Mouse (Mus musculus) splenic B cell, adult 2 months (primary cell): ENCODE data around the gene Otulin.

Source experiments
- DNase-seq: peaks from one replicate; pipeline ENCODE4 v3.0.0-alpha.2; 2011; ENCODE audit warnings: low read depth, low spot score
- H3K27me3 ChIP-seq: 2 replicates; pipeline ENCODE4 v1.6.1; 2012; ENCODE audit warnings: mild to moderate bottlenecking, low read length, moderate library complexity, mixed read lengths; ENCODE audit not compliant: control insufficient read depth, poor library complexity, insufficient read depth, severe bottlenecking
- H3K36me3 ChIP-seq: 2 replicates; pipeline ENCODE4 v1.6.1; 2012; ENCODE audit warnings: mild to moderate bottlenecking, low read length, moderate library complexity, mixed read lengths; ENCODE audit not compliant: control insufficient read depth, poor library complexity, insufficient read depth, severe bottlenecking

The Otulin gene

DNA sequence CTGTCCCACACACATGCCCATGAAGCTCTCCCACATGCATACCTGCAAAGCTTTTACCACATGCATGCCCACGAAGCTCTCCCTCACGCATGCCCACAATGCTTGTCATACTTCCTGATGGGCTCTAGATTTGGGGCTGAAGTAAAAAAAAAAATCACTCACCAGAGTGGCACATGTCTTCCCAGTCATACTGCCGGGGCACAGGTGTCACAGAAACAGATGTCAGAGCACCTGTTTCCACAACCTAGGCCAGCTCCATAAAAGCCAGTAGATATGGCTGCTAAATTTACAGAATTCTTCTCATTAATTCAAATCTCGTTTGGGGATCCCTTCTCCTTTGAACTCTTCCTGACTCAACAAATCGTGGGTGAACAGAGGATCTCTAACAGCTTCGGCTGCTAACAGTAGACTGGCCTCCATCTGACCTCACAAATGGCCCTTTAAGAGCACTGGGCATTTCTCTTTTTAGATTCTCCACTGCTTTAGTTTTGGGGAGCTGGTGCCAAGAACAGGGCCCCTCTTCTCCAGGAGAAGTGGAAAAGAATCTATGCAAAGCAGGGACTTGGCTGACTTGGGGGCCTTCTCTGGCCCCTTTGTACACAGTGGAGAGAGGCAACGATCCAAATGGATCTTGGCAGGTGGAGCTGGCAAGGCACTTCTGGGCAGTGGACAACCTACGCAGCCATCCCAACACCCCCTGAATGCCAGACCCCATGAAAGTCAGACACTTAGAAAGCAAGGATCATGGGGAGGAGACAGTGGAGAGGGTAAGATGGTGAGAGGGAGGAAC is 55.3 kb downstream of the Otulin start:
- Histone ChIP-seq H3K36me3 (no peaks in the 10 kb centered on the region), H3K27me3 (no peaks in the 10 kb centered on the region)
- no peak for DNase-seq

DNA sequence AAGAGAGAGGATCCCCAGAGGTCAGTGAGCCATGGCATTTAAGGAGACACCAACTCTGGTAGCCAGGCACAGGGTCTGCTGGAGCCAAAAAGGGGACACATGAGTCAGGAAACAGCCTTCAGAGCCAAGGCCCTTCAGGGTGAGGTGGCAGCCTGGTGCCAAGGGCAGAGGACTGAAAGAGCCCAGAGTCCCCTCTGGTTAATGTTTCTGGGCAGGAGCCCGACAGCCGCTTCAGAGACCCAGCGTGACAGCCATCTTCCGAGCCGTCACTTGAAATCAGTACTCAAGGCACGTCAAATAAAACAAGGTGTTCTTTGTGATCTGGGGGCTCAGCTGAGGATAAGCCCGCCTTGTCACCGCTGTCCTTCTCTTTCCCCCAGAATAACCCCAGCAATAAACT is 59.3 kb downstream of the Otulin start:
- Histone ChIP-seq H3K36me3 (no peaks in the 10 kb centered on the region), H3K27me3 (no peaks in the 10 kb centered on the region)
- no peak for DNase-seq

- DNase-seq = no peak
- H3K36me3 ChIP-seq = no peaks in the 10 kb centered on the region
- H3K27me3 ChIP-seq = no peaks in the 10 kb centered on the region
Observed at GRCm38 (mm10) chr15:27570385-27570784, 60.1 kb downstream of the Otulin start.

DNA sequence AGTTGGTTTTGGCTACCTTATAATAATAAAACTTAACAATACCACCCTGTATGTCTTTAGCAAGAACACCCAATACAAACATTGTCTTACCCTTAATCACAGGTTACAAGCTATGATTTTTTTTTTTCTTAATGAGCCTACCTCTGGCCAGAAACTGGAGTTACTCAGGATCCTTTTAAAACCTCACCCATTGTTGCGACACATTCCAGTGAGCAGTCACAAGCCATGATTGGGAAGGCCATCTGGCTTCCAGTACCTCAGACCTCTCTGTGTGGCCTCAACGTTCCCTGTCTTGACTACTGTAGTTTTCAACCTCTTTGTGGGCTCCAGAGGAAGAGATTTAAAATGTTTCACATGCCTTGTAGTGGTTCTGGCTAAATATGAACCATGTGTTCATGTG is 60.6 kb downstream of the Otulin start:
- H3K27me3 ChIP-seq = no peaks in the 10 kb centered on the region
- H3K36me3 ChIP-seq = no peaks in the 10 kb centered on the region
- no peak for DNase-seq

DNA sequence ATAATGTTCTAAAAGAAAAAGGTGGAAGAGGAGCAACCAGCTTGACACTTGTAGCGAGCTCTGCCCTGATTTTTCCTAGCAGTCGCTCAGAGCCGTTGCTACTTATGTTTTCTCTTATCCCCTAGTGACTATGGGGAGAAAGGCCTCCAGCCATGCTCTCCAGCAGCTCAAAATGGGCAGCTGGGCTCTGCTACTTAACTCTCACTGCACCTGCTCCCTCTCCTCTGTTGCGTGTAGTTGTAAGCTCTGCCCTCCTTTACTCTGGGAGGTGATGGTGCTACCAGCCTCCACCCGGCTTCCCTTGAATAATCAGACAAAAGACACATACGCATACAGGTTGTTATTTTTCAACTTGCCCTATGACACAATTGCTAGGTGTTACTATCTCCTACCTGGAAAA is 62.1 kb downstream of the Otulin start:
- no peaks in the 10 kb centered on the region for H3K27me3 ChIP-seq
- no peak for DNase-seq
- no peaks in the 10 kb centered on the region for H3K36me3 ChIP-seq

DNA sequence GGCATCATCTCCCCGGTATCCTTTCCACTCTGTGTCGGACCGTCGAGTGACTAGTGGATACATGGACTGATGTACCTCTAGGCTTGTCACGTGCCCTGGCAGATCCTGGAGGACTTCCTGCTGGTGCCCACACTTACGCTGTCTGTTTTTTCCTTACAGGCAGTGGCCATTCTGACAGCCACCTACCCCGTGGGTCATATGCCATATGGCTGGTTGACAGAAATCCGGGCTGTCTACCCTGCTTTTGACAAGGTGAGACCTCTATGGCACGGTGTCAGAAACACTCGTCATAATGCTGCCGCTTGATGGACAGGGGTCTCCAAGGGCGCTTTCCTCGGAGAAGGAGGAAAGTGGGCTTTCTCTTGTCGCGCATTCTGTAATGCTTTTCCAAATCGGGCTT is 63.1 kb downstream of the Otulin start:
- no peaks in the 10 kb centered on the region for H3K27me3 ChIP-seq
- H3K36me3 ChIP-seq = no peaks in the 10 kb centered on the region
- DNase-seq = no peak

- DNase-seq = no peak
- H3K36me3 ChIP-seq = no peaks in the 10 kb centered on the region
- no peaks in the 10 kb centered on the region for H3K27me3 ChIP-seq
Observed at GRCm38 (mm10) chr15:27565626-27566185, 64.8 kb downstream of the Otulin start.

GRCm38 (mm10) chr15:27564106-27565100 is 66.1 kb downstream of the Otulin start:
- no peaks in the 10 kb centered on the region for H3K27me3 ChIP-seq
- DNase-seq = no peak
- H3K36me3 ChIP-seq = no peaks in the 10 kb centered on the region

DNA sequence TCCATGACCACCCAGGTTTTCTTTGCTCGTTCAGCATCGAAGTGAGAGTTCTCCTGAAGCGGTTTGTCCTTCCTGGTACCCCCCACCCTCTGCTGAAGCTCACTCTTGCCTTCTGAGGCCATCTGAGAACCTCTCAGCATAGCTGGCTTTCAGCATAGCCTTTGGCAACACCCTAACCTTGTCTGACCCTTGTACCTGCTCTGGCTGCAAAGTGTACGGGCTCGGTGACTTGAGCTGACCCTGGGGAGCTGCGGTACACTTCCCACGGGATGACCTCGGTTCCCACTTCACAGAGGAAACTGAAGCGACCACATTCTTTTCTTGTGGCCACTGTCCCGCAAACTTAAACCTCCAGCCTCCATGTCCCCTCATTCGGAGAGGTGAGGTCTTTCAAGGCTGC is 70.2 kb downstream of the Otulin start:
- no peaks in the 10 kb centered on the region for H3K36me3 ChIP-seq
- DNase-seq = no peak
- H3K27me3 ChIP-seq = no peaks in the 10 kb centered on the region

GRCm38 (mm10) chr15:27558456-27559147 is 71.9 kb downstream of the Otulin start:
- DNase-seq = no peak
- no peaks in the 10 kb centered on the region for H3K36me3 ChIP-seq
- H3K27me3 ChIP-seq = no peaks in the 10 kb centered on the region

DNA sequence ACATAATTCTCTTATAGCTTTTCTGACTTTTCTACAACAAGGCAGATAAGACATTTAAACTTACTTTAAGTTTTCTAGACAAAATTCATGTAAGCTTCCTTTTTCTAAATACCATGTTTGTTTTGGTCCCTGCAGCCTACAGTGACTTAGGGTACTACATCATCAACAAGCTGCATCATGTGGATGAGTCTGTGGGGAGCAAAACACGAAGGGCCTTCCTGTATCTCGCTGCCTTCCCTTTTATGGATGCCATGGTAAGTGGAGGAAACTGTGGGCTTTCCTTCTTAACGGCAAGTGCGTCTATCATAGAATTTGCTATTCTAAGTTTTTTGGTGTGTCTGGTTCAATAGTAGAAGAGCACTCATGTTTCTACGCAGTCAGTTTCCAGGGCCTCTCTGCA is 76.9 kb downstream of the Otulin start:
- Histone ChIP-seq H3K27me3 (no peaks in the 10 kb centered on the region), H3K36me3 (no peaks in the 10 kb centered on the region)
- DNase-seq = no peak

DNA sequence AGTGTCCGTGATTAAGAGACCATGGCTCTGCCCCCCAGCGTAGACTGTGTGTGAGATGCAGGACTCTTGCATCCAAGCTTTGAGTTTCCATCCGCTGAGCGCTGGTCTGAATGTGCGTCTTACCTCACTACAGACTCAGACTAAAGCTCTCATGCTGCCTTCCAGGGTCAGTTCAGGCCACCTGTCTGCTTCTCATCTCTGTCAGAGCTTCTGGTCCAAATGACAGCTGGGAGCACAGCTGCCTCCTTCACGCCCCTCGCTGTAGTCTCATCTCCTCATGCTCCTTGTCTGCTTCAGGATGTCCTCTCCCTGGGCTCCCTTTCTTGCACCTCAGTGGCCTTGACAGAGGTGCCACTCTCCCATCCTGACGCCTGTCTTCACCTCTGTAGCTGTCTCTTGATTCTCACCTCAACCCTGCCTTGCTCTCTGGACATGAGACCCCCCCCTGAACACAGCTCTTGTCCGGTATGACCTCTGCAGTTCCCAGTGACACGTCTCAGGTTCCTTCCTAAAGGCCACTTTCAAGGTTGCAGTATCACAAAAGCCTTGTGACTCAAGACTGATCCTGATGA is 78.3 kb downstream of the Otulin start:
- Histone ChIP-seq H3K27me3 (no peaks in the 10 kb centered on the region), H3K36me3 (no peaks in the 10 kb centered on the region)
- DNase-seq = no peak

DNA sequence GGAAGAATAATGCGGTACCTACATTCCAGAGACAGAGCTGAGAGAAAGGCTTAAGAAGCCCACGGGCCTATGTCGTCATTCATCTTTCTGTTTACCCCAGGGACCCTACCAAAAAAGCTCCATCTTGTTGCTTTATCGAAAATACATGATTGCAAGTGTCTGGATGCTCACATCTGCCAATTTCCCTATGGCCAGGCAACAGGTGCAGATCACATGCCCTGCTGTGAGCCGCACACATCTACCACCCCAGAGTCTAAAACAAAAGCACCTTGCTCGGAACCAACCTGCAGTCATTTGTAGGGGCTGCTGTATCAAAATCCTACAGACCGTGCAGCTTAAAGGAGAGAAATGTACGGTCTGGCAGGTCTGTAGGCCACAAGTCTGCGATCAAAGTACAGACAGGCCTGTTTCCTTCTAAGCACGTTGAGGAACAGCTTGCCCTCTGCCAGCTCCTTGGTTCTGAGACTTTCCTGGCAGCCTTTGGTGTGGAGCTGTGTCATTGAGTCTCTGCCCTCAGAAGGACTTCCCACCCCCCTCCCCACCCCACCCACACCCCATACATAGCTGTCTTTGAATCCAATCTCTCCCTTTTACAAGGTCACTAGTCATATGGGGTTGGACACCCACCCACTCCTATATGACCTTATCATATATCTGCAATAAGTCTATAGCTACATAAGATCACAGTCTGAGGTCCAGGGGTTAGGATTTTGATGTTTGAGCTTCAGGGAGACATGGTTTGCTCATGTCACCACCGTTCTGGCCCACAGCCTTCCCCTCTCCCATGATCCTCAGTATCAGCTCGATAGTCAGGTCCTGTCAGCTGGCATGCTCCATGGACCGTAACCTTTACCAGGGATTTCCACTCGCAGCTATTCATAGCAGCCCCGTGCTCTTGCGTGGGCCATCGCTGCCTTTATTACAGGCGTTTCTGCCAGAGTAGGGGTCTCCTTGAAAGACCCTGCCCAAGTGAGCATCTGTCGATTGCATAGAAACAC is 79.1 kb downstream of the Otulin start:
- Histone ChIP-seq H3K36me3 (no peaks in the 10 kb centered on the region), H3K27me3 (no peaks in the 10 kb centered on the region)
- DNase-seq = no peak
